Mouse (Mus musculus) hindbrain, embryonic 13.5 days (tissue): ENCODE measurements around the gene Ccdc187. TPM values are rescaled to one million over a fixed set of nuclear protein-coding genes. Genes with fewer than 3 reads are reported as not detected.
A peak's percentile ranks its signal among the peaks of the same experiment; 100 is the strongest.

Experiments
- ATAC-seq: fragments of 200-750 bp; cut with Nextera tagmentation; 2 replicates; pipeline ENCODE4 v1.8.0; 2017; ENCODE audit warnings: moderate TSS enrichment; ENCODE audit not compliant: low FRiP score
- H3K27ac ChIP-seq: fragments of 300-500 bp; sonication (generic); 2 replicates; pipeline ENCODE4 v1.5.1; 2015; ENCODE audit warnings: inconsistent platforms, mild to moderate bottlenecking, moderate library complexity
- H3K27me3 ChIP-seq: fragments of 300-500 bp; sonication (generic); 2 replicates; pipeline ENCODE4 v1.6.1; 2015; ENCODE audit warnings: mild to moderate bottlenecking, inconsistent platforms
- H3K36me3 ChIP-seq: fragments of 300-500 bp; sonication (generic); 2 replicates; pipeline ENCODE4 v1.6.1; 2015; ENCODE audit warnings: mild to moderate bottlenecking, inconsistent platforms
- H3K4me1 ChIP-seq: fragments of 300-500 bp; sonication (generic); replicated peaks from 2 replicates; pipeline ENCODE4 v1.6.1; 2015; ENCODE audit warnings: inconsistent platforms
- H3K4me2 ChIP-seq: fragments of 300-500 bp; sonication (generic); 2 replicates; pipeline ENCODE4 v1.6.1; 2015; ENCODE audit warnings: inconsistent platforms, mild to moderate bottlenecking, moderate library complexity
- H3K4me3 ChIP-seq: fragments of 300-500 bp; sonication (generic); 2 replicates; pipeline ENCODE4 v1.5.1; 2015; ENCODE audit warnings: mild to moderate bottlenecking, inconsistent platforms
- H3K9ac ChIP-seq: fragments of 300-500 bp; sonication (generic); 2 replicates; pipeline ENCODE4 v1.6.1; 2015; ENCODE audit warnings: mild to moderate bottlenecking, inconsistent platforms
- H3K9me3 ChIP-seq: fragments of 300-500 bp; sonication (generic); 2 replicates; pipeline ENCODE4 v1.6.1; 2016; ENCODE audit warnings: inconsistent platforms
- WGBS: fragments of 180-500 bp; shearing (Covaris S2); methylation state at CpG from one replicate; pipeline ENCODE4 v1.1.7; 2015; 5-methylcytosine and 5-hydroxymethylcytosine counted together
- polyA plus RNA-seq: library from polyadenylated mRNA; unstranded; fragments of >200 nt; fragmentation: Nextera tagmentation; extraction: Ambion mirVana; gene quantifications from 2 replicates; pipeline ENCODE4 v1.2.1, GENCODE M21; 2015

The Ccdc187 gene
- polyA plus RNA-seq, 1 experiment from 2014 or later, result 0.23 TPM

- H3K27ac ChIP-seq, result peak overlapping the region; percentile 98
- ATAC-seq, result no peak
- peak overlapping the region; percentile 96 for H3K9ac ChIP-seq
- H3K9me3 ChIP-seq, result no peaks in the 10 kb centered on the region
- peaks cover 49% of the 10 kb centered on the region for H3K4me1 ChIP-seq
- H3K27me3 ChIP-seq, result no peaks in the 10 kb centered on the region
- H3K36me3 ChIP-seq, result 0 out of 2 replicates have a peak, but pooled peaks cover 5% of the 10 kb centered on the region
- WGBS, result 62% methylated on average over 13 of the region's 13 CpGs
- peak overlapping the region; percentile 99 for H3K4me2 ChIP-seq
- H3K4me3 ChIP-seq, result peak overlapping the region; percentile 78
Observed at GRCm38 (mm10) chr2:26314281-26315071, 20.1 kb upstream of the Ccdc187 start.

- H3K36me3 ChIP-seq, result 0 out of 2 replicates have a peak, but pooled peaks cover 5% of the 10 kb centered on the region
- no peak for ATAC-seq
- H3K27me3 ChIP-seq, result no peaks in the 10 kb centered on the region
- no peaks in the 10 kb centered on the region for H3K9me3 ChIP-seq
- peaks cover 38% of the 10 kb centered on the region for H3K4me1 ChIP-seq
- no peak overlapping the region for H3K27ac ChIP-seq
- no peak overlapping the region for H3K4me2 ChIP-seq
- 92% methylated on average over 1 of the region's 1 CpGs for WGBS
- H3K4me3 ChIP-seq, result no peak overlapping the region
- H3K9ac ChIP-seq, result no peak overlapping the region
Observed at GRCm38 (mm10) chr2:26313394-26313793, 19.0 kb upstream of the Ccdc187 start.

GRCm38 (mm10) chr2:26312812-26313211 is 18.5 kb upstream of the Ccdc187 start:
- H3K4me2 ChIP-seq, result no peak overlapping the region
- peaks cover 33% of the 10 kb centered on the region for H3K4me1 ChIP-seq
- H3K36me3 ChIP-seq, result 0 out of 2 replicates have a peak, but pooled peaks cover 2% of the 10 kb centered on the region
- H3K9me3 ChIP-seq, result no peaks in the 10 kb centered on the region
- no peak overlapping the region for H3K9ac ChIP-seq
- no peaks in the 10 kb centered on the region for H3K27me3 ChIP-seq
- whole genome bisulfite sequencing, result 73% methylated on average over 2 of the region's 2 CpGs
- no peak overlapping the region for H3K27ac ChIP-seq
- no peak overlapping the region for H3K4me3 ChIP-seq
- no peak for ATAC-seq

DNA sequence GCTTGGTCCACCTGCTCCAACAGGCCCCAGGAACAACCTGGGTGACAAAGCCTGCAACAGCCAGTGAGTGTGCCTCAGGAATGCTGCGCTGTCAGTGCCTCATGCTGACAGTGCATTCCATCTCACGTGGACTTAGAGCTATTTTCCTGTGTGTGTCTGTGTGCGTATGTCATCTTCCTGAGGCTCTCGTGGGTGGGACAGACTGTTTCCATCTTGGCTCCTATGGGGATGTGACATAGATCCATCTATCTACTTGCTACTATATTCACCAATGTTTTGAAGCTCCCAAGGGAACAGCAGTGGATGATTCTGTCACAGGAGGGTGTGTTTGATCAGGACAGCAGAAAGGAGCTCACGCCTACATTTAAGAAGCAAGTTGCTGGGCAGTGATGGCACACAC is 17.6 kb upstream of the Ccdc187 start:
- 73% methylated on average over 5 of the region's 5 CpGs for WGBS
- no peak overlapping the region for H3K9ac ChIP-seq
- H3K9me3 ChIP-seq, result no peaks in the 10 kb centered on the region
- ATAC-seq, result no peak
- H3K4me2 ChIP-seq, result no peak overlapping the region
- H3K4me1 ChIP-seq, result peaks cover 24% of the 10 kb centered on the region
- no peak overlapping the region for H3K27ac ChIP-seq
- no peak overlapping the region for H3K4me3 ChIP-seq
- H3K36me3 ChIP-seq, result no peaks in the 10 kb centered on the region
- no peaks in the 10 kb centered on the region for H3K27me3 ChIP-seq

DNA sequence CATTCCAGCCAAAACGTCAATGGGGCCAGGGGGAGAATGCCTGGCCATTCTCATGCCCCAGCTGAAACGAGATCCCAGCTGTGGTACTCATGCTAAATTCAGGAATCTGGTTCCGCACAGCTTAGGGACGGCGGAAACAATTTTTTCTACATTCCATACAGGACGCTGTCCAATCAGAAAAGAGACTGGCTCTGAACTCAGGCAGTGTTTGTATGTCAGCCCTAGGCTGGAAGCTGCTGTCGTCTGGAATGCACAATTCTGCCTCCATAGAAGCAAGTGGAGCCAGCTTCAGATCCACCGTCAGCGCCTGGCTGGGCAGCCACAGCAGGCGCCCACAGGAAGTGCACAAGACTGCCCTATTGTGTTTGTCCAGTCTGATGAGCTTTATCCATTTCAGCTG is 15.4 kb upstream of the Ccdc187 start:
- Histone ChIP-seq H3K4me1 (peaks cover 8% of the 10 kb centered on the region), H3K27ac (peak overlapping the region; percentile 36), H3K27me3 (no peaks in the 10 kb centered on the region), H3K9me3 (no peaks in the 10 kb centered on the region), H3K4me3 (no peak overlapping the region), H3K36me3 (no peaks in the 10 kb centered on the region), H3K9ac (no peak overlapping the region), H3K4me2 (no peak overlapping the region)
- ATAC-seq, result peak; percentile 49; the same call in 1 of the 2 replicates
- WGBS, result 20% methylated on average over 10 of the region's 10 CpGs

DNA sequence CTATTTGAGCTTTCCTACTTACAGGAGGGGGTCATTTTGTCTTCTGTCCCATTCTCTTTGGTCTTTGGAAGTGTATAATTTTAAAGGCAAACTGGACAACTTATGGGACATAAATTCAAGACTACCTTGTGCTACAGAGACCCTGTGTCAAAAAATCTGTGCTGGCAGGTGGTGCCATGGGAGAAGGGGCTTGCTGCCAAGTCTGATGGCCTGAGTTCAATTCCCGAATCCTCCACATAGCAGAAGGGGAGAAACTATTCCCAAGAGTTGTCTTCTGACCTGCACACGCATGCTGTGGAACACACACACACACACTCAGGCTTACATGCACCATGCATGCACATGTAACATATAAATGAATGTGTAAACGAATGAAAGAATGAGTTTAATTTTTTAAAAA is 12.3 kb upstream of the Ccdc187 start:
- H3K4me1 ChIP-seq, result no peaks in the 10 kb centered on the region
- H3K9ac ChIP-seq, result no peak overlapping the region
- H3K4me2 ChIP-seq, result no peak overlapping the region
- no peaks in the 10 kb centered on the region for H3K9me3 ChIP-seq
- no peak overlapping the region for H3K4me3 ChIP-seq
- no peaks in the 10 kb centered on the region for H3K27me3 ChIP-seq
- H3K27ac ChIP-seq, result no peak overlapping the region
- WGBS, result 86% methylated on average over 3 of the region's 3 CpGs
- H3K36me3 ChIP-seq, result no peaks in the 10 kb centered on the region
- ATAC-seq, result no peak

DNA sequence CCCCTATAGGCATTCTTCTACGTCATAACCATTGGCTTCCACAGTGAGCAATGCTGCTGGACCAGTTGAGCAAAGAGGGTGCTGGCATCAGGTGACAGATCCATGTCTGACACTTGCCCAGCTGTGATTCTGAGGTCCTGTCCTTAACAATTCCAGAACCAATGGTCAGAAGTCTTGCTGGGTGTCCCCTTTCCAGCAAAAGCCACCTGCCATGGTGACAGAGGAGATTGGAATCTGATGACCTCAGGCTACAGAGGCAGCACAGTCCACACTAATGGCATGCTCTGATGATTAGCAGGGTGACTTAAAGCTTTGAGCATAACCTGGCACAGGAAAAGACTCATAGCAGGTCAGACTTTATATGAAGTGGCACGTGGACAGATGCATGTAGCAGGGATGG is 11.2 kb upstream of the Ccdc187 start:
- no peak for ATAC-seq
- Histone ChIP-seq H3K36me3 (no peaks in the 10 kb centered on the region), H3K4me1 (peaks cover 2% of the 10 kb centered on the region), H3K4me2 (no peak overlapping the region), H3K27me3 (no peaks in the 10 kb centered on the region), H3K27ac (no peak overlapping the region), H3K9ac (no peak overlapping the region), H3K4me3 (no peak overlapping the region), H3K9me3 (no peaks in the 10 kb centered on the region)
- WGBS, result 84% methylated on average over 2 of the region's 2 CpGs

- Histone ChIP-seq H3K27me3 (no peaks in the 10 kb centered on the region), H3K36me3 (no peaks in the 10 kb centered on the region), H3K9ac (no peak overlapping the region), H3K27ac (no peak overlapping the region), H3K4me2 (no peak overlapping the region), H3K4me3 (no peak overlapping the region), H3K9me3 (no peaks in the 10 kb centered on the region), H3K4me1 (peaks cover 10% of the 10 kb centered on the region)
- no peak for ATAC-seq
- WGBS, result 61% methylated on average over 1 of the region's 1 CpGs
Observed at GRCm38 (mm10) chr2:26304711-26305110, 10.4 kb upstream of the Ccdc187 start.

DNA sequence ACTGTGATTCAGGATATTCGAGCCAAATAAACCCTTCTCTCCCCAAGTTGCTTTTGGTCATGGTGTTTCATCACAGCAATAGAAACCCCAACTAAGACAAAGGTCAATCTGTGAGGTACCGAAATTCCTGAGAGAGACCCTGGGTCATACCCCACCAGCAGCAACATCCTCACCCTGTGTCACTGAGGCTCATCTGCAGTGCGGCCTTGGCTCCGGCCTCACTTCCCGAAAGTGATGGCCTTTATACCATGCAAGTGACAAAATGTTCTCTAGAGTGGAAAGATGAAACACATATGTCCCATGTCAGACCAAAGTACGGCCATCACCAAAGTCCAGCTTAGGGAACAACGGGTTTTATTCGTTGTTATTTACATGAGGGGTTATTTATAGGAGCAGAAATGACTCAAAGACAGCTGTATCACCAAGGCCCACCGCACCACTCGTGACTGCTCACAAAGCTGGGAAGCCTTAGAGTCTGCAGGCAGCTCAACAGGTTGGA is 7.7 kb upstream of the Ccdc187 start:
- Histone ChIP-seq H3K4me2 (no peak overlapping the region), H3K27me3 (no peaks in the 10 kb centered on the region), H3K9ac (no peak overlapping the region), H3K9me3 (no peaks in the 10 kb centered on the region), H3K36me3 (no peaks in the 10 kb centered on the region), H3K27ac (no peak overlapping the region), H3K4me3 (no peak overlapping the region), H3K4me1 (peaks cover 37% of the 10 kb centered on the region)
- WGBS, result 89% methylated on average over 10 of the region's 10 CpGs
- no peak for ATAC-seq

- 0% methylated on average over 3 of the region's 3 CpGs for WGBS
- no peaks in the 10 kb centered on the region for H3K36me3 ChIP-seq
- H3K4me3 ChIP-seq, result no peak overlapping the region
- peak overlapping the region; percentile 92 for H3K27ac ChIP-seq
- no peak overlapping the region for H3K4me2 ChIP-seq
- ATAC-seq, result no peak
- peaks cover 48% of the 10 kb centered on the region for H3K4me1 ChIP-seq
- H3K9me3 ChIP-seq, result no peaks in the 10 kb centered on the region
- H3K27me3 ChIP-seq, result no peaks in the 10 kb centered on the region
- H3K9ac ChIP-seq, result no peak overlapping the region
Observed at GRCm38 (mm10) chr2:26300808-26301174, 6.4 kb upstream of the Ccdc187 start.

- WGBS, result 46% methylated on average over 5 of the region's 5 CpGs
- Histone ChIP-seq H3K4me2 (no peak overlapping the region), H3K27me3 (no peaks in the 10 kb centered on the region), H3K27ac (peak overlapping the region; percentile 92), H3K4me3 (no peak overlapping the region), H3K36me3 (no peaks in the 10 kb centered on the region), H3K9ac (no peak overlapping the region), H3K4me1 (peaks cover 48% of the 10 kb centered on the region), H3K9me3 (no peaks in the 10 kb centered on the region)
- ATAC-seq, result peak; percentile 12; the same call in 1 of the 2 replicates
Observed at GRCm38 (mm10) chr2:26300161-26300807, 5.9 kb upstream of the Ccdc187 start.

DNA sequence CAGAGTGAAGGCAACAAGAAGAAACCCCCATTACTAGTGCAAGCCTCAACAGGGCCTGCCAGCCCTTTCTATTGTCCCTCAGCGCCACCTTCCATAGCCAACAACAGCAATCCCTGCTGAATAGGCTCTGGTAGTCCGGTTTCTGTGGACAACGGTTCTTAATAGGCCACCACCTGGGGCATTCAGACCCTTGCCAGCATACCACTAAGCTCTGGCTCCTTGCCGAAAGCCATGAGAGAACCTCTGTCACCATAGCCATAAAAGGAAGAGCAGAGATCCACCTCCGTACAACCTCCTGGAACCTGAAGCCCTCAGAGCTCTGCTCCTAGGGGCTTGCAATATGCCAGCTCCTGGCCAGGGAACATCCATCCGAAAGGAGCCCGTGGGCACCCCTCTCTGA is 5.0 kb upstream of the Ccdc187 start:
- H3K36me3 ChIP-seq, result no peaks in the 10 kb centered on the region
- WGBS, result 28% methylated on average over 7 of the region's 7 CpGs
- peak overlapping the region; percentile 92 for H3K27ac ChIP-seq
- H3K4me1 ChIP-seq, result peaks cover 48% of the 10 kb centered on the region
- H3K4me2 ChIP-seq, result peak overlapping the region; percentile 42
- H3K4me3 ChIP-seq, result 0 out of 2 replicates have a peak overlapping the region, but pooled peaks have one; percentile 2
- H3K9ac ChIP-seq, result peak overlapping the region; percentile 65
- no peaks in the 10 kb centered on the region for H3K9me3 ChIP-seq
- no peak for ATAC-seq
- no peaks in the 10 kb centered on the region for H3K27me3 ChIP-seq
